Mouse (Mus musculus) stomach, embryonic 16.5 days (tissue): ENCODE data around the gene Duox1. TPM values are rescaled to one million over a fixed set of nuclear protein-coding genes. Genes with fewer than 3 reads are reported as not detected.

Experiments
- ATAC-seq: fragments of 200-750 bp; cut with Nextera tagmentation; 2 replicates; pipeline ENCODE4 v1.8.0; 2017; ENCODE audit warnings: moderate number of reproducible peaks, moderate TSS enrichment; ENCODE audit not compliant: insufficient read depth, low FRiP score
- H3K27ac ChIP-seq: fragments of 300-500 bp; sonication (generic); 2 replicates; pipeline ENCODE4 v1.5.1; 2014; ENCODE audit warnings: low read length
- H3K27me3 ChIP-seq: fragments of 300-500 bp; sonication (generic); 2 replicates; pipeline ENCODE4 v1.6.1; 2014; ENCODE audit warnings: low read length, control low read depth, mixed read lengths; ENCODE audit not compliant: control insufficient read depth, insufficient read depth
- H3K36me3 ChIP-seq: fragments of 300-500 bp; sonication (generic); 2 replicates; pipeline ENCODE4 v1.6.1; 2014; ENCODE audit warnings: low read length; ENCODE audit not compliant: control insufficient read depth, insufficient read depth
- H3K4me1 ChIP-seq: fragments of 300-500 bp; sonication (generic); 2 replicates; pipeline ENCODE4 v1.6.1; 2014; ENCODE audit warnings: low read length, control low read depth, mixed read lengths; ENCODE audit not compliant: control insufficient read depth, insufficient read depth
- H3K4me2 ChIP-seq: fragments of 300-500 bp; sonication (generic); 2 replicates; pipeline ENCODE4 v1.6.1; 2014; ENCODE audit warnings: low read depth, low read length, mixed read lengths
- H3K4me3 ChIP-seq: fragments of 300-500 bp; sonication (generic); replicated peaks from 2 replicates; pipeline ENCODE4 v1.5.1; 2014; ENCODE audit warnings: mild to moderate bottlenecking, low read length
- H3K9ac ChIP-seq: fragments of 300-500 bp; sonication (generic); 2 replicates; pipeline ENCODE4 v1.6.1; 2014; ENCODE audit warnings: low read length
- H3K9me3 ChIP-seq: fragments of 300-500 bp; sonication (generic); replicated peaks from 2 replicates; pipeline ENCODE4 v1.6.1; 2016; ENCODE audit warnings: low read length, control low read depth; ENCODE audit not compliant: control insufficient read depth
- WGBS: fragments of 180-500 bp; shearing (Covaris S2); extraction: QIAGEN DNeasy Blood & Tissue Kit; methylation state at CpG from one replicate; pipeline ENCODE4 v1.1.7; 2014; 5-methylcytosine and 5-hydroxymethylcytosine counted together
- polyA plus RNA-seq: library from polyadenylated mRNA; unstranded; fragments of >200 nt; fragmentation: Nextera tagmentation; extraction: Ambion mirVana; gene quantifications from 2 replicates; pipeline ENCODE4 v1.2.1, GENCODE M21; 2015

Gene Duox1
- polyA plus RNA-seq, 1 experiment from 2014 or later: 2.7 TPM

DNA sequence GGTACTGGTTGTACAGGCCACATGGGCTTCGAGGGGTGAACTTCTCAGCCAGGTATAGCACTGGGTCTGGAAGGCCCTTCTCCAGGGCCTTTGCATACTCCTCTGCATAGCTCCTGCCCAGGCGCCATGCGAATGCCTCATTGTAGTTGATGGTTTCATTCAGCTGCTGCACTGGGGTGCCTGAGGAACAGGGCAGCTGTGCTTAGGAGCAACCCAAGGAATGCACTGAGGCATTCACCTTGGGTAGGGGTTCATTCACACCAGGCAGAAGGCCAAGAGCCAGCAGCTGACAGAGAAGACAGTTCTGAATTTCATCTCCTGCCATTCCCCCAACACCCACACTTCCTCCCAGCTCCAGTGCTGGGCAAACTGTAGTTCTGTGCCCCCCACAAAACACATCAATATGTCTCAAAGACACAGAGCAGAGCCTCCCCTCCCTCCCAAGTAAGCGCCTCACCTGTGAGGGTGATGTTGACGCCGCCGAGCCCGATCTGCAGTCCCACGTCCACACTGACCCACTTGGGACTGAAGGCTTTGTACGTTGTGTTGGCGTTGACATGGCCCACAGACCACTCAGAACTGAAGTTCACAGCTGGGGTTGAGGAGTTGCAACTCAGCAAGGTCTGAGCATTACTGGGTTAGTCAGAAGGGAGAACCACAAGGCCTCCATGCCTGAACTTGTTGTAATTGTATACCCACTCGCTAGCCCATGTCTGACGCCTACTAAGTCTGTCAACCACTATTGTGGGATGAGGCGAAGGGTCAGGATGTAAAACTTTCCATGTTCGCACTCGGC is 10.2 kb upstream of the Duox1 start:
- WGBS: 80% methylated on average over 16 of the region's 16 CpGs
- H3K4me3 ChIP-seq: no peak overlapping the region
- H3K27me3 ChIP-seq: peaks cover 46% of the 10 kb centered on the region
- H3K9ac ChIP-seq: no peak overlapping the region
- H3K27ac ChIP-seq: no peak overlapping the region
- H3K4me2 ChIP-seq: 0 out of 2 replicates have a peak overlapping the region, but pooled peaks have one; percentile 3
- no peaks in the 10 kb centered on the region for H3K9me3 ChIP-seq
- no peak for ATAC-seq
- H3K4me1 ChIP-seq: peaks cover 13% of the 10 kb centered on the region
- H3K36me3 ChIP-seq: no peaks in the 10 kb centered on the region

DNA sequence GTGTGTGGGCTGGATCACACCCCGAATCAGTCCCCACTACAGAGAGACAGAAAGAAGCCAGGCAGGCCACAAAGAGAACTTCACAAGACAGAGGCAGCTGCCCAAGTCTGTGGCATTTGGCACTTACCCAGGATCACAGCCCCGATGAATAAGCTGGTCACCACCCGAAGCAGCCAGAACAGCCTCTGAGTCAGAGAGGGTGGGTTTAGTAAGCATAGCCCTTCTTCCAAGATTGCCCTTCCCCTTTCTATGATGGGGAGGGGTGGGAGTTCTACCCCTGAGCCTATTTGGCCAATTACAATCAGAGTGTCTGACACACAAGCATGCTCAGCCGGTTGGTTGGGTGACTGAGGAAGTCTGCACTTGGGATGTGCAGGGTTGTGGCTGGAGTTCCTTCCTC is 9.3 kb upstream of the Duox1 start:
- Histone ChIP-seq H3K4me1 (peaks cover 8% of the 10 kb centered on the region), H3K36me3 (no peaks in the 10 kb centered on the region), H3K9ac (0 out of 2 replicates have a peak overlapping the region, but pooled peaks have one; percentile 26), H3K9me3 (no peaks in the 10 kb centered on the region), H3K4me3 (no peak overlapping the region), H3K27me3 (peaks cover 43% of the 10 kb centered on the region), H3K4me2 (no peak overlapping the region), H3K27ac (peak overlapping the region; percentile 69; the same call in 1 of the 2 replicates)
- peak; percentile 54 for ATAC-seq
- 34% methylated on average over 4 of the region's 4 CpGs for WGBS

GRCm38 (mm10) chr2:122309647-122310046 is 5.8 kb upstream of the Duox1 start:
- WGBS: 33% methylated on average over 3 of the region's 3 CpGs
- Histone ChIP-seq H3K27ac (no peak overlapping the region), H3K36me3 (no peaks in the 10 kb centered on the region), H3K9ac (no peak overlapping the region), H3K4me2 (no peak overlapping the region), H3K9me3 (no peaks in the 10 kb centered on the region), H3K27me3 (peaks cover 38% of the 10 kb centered on the region), H3K4me1 (peaks cover 4% of the 10 kb centered on the region; the same call in 1 of the 2 replicates), H3K4me3 (no peak overlapping the region)
- ATAC-seq: no peak

DNA sequence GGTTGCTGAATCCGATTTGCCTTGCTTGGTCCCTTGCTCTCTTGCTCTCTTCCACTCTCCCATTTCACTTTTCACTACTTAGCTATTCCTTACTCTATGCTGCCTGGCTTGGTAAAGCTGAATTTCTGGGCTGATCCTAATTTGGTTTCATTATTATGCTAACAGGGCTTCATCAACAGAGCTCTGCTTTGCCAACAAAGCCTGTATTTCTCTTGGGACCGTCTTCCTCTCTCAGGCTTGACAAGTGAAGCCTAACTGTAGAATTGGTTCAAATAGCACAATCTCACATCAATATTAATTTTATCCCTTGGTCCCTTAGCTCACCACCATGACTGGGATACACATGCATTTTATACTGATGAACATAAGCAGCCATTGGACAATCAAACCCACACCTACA is 3.9 kb upstream of the Duox1 start:
- ATAC-seq: no peak
- no peak overlapping the region for H3K4me2 ChIP-seq
- WGBS: 56% methylated on average over 2 of the region's 2 CpGs
- no peak overlapping the region for H3K4me3 ChIP-seq
- H3K4me1 ChIP-seq: no peaks in the 10 kb centered on the region; the same call in 1 of the 2 replicates
- H3K36me3 ChIP-seq: no peaks in the 10 kb centered on the region
- peaks cover 35% of the 10 kb centered on the region for H3K27me3 ChIP-seq
- no peak overlapping the region for H3K9ac ChIP-seq
- H3K27ac ChIP-seq: no peak overlapping the region
- H3K9me3 ChIP-seq: no peaks in the 10 kb centered on the region

DNA sequence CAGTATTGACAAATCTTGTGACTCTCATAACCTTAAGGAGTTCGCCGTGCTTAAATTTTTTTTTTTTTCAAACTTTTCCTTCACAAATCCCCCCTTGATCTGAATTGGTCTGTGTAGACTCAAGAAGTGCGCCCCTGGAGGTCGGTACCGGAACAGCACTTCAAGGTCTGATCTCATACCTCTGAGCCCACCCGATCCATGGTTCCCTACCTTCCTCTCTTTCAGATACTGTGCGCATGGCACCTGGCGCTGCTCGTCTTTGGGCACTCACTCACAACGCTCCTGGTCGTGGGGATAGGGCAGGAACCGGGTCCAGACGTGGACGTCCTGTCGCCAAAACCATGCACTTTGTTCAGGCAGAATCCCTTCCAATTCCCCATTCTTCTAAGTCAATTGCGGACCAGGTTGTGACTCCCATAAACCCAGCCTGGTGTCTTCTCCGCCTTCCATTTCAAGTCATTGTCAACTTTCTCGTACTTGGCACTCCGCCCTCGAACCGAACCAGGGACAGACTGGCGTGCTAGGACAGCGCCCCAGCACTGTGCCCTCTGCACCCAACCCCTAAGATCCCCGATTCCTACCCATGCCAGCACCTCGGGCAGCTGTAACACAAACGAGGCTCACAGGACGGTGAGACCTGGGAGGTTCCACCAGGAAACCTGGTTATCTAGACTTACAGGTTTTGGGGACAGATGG is 2.6 kb upstream of the Duox1 start:
- peaks cover 32% of the 10 kb centered on the region for H3K27me3 ChIP-seq
- peak; percentile 77; the same call in 1 of the 2 replicates for ATAC-seq

GRCm38 (mm10) chr2:122313536-122313935 is 1.9 kb upstream of the Duox1 start, which contains the start of gene Duoxa1:
Duoxa1 (minus strand) TSS chr2:122313730.
- H3K4me1 ChIP-seq: no peaks in the 10 kb centered on the region; the same call in 1 of the 2 replicates
- no peaks in the 10 kb centered on the region for H3K9me3 ChIP-seq
- peak within 1 kb of the TSS; percentile 37 for H3K4me3 ChIP-seq
- H3K27me3 ChIP-seq: peaks cover 32% of the 10 kb centered on the region
- H3K27ac ChIP-seq: peak within 1 kb of the TSS; percentile 4; the same call in 1 of the 2 replicates
- 3% methylated on average over 24 of the region's 24 CpGs for WGBS
- peak within 1 kb of the TSS; percentile 40 for H3K9ac ChIP-seq
- H3K4me2 ChIP-seq: peak within 1 kb of the TSS; percentile 48
- ATAC-seq: peak; percentile 70; the same call in 1 of the 2 replicates
- H3K36me3 ChIP-seq: no peaks in the 10 kb centered on the region

More for the DNA sequence above, 2.6 kb upstream of the Duox1 start:
- peak overlapping the region; percentile 48 for H3K4me2 ChIP-seq
- H3K9me3 ChIP-seq: no peaks in the 10 kb centered on the region
- H3K27ac ChIP-seq: peak overlapping the region; percentile 4; the same call in 1 of the 2 replicates
- H3K4me3 ChIP-seq: peak overlapping the region; percentile 37
- no peaks in the 10 kb centered on the region for H3K36me3 ChIP-seq
- WGBS: 4% methylated on average over 27 of the region's 27 CpGs
- H3K9ac ChIP-seq: peak overlapping the region; percentile 40
- H3K4me1 ChIP-seq: no peaks in the 10 kb centered on the region; the same call in 1 of the 2 replicates

- Histone ChIP-seq H3K4me1 (no peaks in the 10 kb centered on the region; the same call in 1 of the 2 replicates), H3K27me3 (peaks cover 19% of the 10 kb centered on the region), H3K4me3 (no peak overlapping the region), H3K9ac (no peak overlapping the region), H3K36me3 (no peaks in the 10 kb centered on the region), H3K27ac (no peak overlapping the region), H3K4me2 (no peak overlapping the region), H3K9me3 (no peaks in the 10 kb centered on the region)
- WGBS: 59% methylated on average over 4 of the region's 4 CpGs
- ATAC-seq: no peak
These were observed 1.9 kb downstream of the Duox1 start for GRCm38 (mm10) chr2:122317384-122317783.

- H3K4me3 ChIP-seq: no peak overlapping the region
- no peaks in the 10 kb centered on the region for H3K9me3 ChIP-seq
- no peak overlapping the region for H3K27ac ChIP-seq
- no peaks in the 10 kb centered on the region for H3K36me3 ChIP-seq
- no peak overlapping the region for H3K9ac ChIP-seq
- no peak for ATAC-seq
- H3K27me3 ChIP-seq: no peaks in the 10 kb centered on the region
- 43% methylated on average over 3 of the region's 3 CpGs for WGBS
- no peak overlapping the region for H3K4me2 ChIP-seq
- no peaks in the 10 kb centered on the region for H3K4me1 ChIP-seq
These were observed 8.5 kb downstream of the Duox1 start for GRCm38 (mm10) chr2:122323960-122324359.

DNA sequence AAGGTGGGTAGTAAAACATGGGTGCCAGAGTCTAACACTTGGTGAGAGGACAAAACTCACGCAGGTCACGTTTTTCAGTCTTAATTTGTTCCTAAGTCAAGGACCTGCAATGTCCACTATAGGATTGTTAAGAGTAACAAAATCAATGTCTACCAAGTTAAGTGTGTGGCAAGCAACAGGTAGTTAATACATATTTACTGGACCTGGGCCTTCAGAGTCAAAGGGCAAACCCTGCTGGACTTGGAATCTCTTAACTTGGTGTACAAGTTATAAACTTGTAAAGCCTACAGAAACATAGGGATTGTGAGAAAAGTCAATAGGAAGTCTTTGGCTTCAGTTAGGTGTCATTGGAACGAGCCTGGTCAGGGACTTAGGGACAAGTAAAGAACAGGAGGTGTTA is 9.1 kb downstream of the Duox1 start:
- H3K4me1 ChIP-seq: no peaks in the 10 kb centered on the region
- no peaks in the 10 kb centered on the region for H3K9me3 ChIP-seq
- no peaks in the 10 kb centered on the region for H3K27me3 ChIP-seq
- ATAC-seq: no peak
- H3K4me3 ChIP-seq: no peak overlapping the region
- WGBS: 71% methylated on average over 3 of the region's 3 CpGs
- H3K27ac ChIP-seq: no peak overlapping the region
- H3K36me3 ChIP-seq: no peaks in the 10 kb centered on the region
- H3K4me2 ChIP-seq: no peak overlapping the region
- no peak overlapping the region for H3K9ac ChIP-seq
